Mouse (Mus musculus): ENCODE results near the gene Ehmt1. TPM values are rescaled to one million over a fixed set of nuclear protein-coding genes. Genes with fewer than 3 reads are reported as not detected.
"Not testable (repeated sequence)": the region's sequence is repeated elsewhere in the genome, so short reads cannot be mapped to it uniquely, and the experiment has no call there.

Ehmt1 gene
- total RNA-seq (2021) = 10 to 100 TPM; 51.2 to 57.9 TPM

DNA sequence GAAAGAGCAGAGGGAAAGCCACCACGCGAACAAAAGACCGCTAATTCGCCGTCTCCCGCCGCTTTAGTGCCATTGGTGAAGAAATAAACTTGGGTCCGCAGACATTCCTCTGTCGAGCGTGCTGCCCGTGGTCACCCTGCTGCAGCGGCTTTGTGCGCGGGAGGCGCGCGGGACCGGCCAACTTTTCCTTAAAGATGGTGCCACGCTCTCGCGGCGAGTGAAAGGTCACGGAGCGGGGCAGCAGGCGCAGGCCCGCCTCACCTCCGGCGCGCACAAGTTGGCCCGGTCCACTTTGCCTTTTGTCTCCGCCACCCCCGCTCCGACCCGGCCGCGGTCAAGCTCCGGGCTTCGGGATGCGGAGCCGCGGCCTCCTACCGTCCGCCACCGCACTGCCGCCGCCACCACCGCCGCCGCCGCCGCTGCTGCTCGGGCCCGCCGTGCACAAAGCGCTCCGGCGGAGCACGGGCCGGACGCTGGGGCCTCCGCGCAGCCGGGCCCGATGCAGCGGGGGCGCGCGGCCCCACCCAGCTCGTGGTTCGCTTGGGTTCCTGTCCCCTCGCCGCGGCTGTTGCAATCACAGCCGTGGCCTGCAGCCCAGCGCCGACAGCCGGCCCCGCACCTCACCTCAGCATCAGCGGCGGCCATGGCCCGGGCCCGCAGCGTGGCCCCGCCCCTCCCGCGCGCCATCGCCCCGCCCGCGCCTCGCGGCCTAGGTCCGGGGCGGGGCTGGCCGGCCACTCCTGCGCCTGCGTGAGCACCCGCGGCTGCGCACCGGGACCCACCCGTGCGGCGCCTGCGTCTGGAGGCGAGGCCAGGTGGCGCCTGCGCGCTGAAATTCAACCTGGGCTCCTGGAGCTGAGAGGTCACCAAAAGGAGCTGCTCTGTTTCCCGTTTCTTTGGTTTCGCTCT is at the start of gene Ehmt1:
Ehmt1 (minus strand) TSS at position 685 of the 909 bp plus-strand sequence.
- peak; percentile 95 for DNase-seq
- intact Hi-C loops (cut with DNase I) = loop anchor here (5.0 kb wide), 1 partner anchor 67 kb away; no protein-coding TSS in a partner anchor

DNA sequence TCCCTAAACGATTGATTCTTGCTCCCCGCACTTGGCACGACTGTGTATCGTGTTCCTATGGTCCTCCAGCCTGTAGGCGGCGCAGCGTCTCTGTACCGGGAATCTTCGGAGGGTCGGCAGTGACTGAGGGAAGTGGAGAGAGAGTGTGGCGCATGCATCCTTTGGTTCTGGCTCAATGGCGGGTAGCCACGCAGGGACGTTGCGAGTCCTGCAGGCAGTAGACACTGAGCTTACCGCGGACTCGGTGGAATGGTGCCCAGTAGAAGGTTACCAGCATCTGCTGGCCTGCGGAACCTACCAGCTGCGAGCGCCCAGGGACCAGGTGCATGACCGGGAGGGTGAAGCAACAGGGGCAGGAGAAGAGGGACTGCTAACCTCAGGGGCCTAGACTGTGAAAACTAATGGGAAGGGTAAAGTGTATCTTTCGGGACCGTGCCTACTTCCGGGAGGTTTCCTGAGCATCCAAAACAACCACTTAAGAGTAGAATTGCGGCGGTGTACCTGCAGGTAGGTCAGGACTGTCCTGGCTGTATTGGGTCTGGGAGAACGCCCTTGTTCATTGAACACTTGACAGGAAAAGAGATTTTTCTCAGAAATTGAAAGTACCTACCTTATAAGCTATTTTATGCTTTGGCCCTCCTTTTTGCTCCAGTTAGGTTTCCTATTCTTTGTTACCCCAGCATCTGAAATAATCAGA is 43.0 kb upstream of the Ehmt1 start, which contains the start of gene Dph7:
Dph7 (plus strand) TSS at position 97 of the 697 bp plus-strand sequence.
- intact Hi-C loops (cut with DNase I) = loop anchor here (5.0 kb wide), 1 partner anchor 40 kb away; no protein-coding TSS in a partner anchor

DNA sequence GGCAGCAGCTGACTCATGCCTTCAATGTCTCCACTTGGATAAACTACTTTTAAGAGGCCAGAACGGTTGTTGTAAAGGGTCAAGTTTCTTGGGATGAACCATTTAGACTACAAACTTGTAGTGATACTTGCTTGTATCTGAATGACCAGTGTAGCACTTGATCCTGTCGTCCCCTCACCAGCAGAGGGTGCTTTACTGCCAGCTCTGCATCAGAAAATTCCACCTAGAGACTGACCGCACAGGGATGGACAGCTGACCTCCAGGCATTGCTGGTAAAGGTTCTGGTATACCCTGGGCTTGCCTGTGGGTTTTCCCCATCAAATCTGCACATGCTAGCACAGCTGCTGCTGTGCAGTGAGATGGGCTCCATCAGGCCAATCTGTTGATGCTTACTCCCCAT is 41.5 kb upstream of the Ehmt1 start:
- DNase-seq = peak; percentile 29 to 42
- intact Hi-C loops (cut with DNase I) = loop anchor here (5.0 kb wide), 1 partner anchor 41 kb away; no protein-coding TSS in a partner anchor

More for the DNA sequence above, 43.0 kb upstream of the Ehmt1 start, which contains the start of gene Dph7:
- peak; percentile 84 to 91 for DNase-seq

- intact Hi-C loops (cut with DNase I) = loop anchor here (5.0 kb wide), 1 partner anchor 100 kb away; no protein-coding TSS in a partner anchor
- DNase-seq = no peak
Observed at GRCm38 (mm10) chr2:24952537-24953055, 33.2 kb upstream of the Ehmt1 start.

DNA sequence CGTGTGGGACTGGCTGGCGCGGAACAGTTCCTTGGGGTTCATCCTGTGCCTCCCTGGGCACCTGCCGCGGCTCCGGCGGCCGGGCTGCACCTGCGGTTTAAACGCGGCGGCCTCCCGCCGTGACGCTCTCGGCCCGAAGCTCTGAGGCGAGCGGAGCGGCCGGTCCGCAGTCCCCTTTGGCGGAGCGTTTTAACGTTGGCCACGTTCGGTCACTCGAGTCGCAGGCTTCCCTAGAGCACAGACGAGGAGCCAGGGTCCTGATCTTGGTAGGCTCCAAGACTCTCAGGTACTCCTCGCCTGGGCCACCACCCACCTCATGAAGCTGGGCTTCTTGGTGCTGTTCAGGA is 30.7 kb upstream of the Ehmt1 start:
- no peak for DNase-seq
- intact Hi-C loops (cut with DNase I) = loop anchor here (5.0 kb wide), 1 partner anchor 98 kb away; no protein-coding TSS in a partner anchor

DNA sequence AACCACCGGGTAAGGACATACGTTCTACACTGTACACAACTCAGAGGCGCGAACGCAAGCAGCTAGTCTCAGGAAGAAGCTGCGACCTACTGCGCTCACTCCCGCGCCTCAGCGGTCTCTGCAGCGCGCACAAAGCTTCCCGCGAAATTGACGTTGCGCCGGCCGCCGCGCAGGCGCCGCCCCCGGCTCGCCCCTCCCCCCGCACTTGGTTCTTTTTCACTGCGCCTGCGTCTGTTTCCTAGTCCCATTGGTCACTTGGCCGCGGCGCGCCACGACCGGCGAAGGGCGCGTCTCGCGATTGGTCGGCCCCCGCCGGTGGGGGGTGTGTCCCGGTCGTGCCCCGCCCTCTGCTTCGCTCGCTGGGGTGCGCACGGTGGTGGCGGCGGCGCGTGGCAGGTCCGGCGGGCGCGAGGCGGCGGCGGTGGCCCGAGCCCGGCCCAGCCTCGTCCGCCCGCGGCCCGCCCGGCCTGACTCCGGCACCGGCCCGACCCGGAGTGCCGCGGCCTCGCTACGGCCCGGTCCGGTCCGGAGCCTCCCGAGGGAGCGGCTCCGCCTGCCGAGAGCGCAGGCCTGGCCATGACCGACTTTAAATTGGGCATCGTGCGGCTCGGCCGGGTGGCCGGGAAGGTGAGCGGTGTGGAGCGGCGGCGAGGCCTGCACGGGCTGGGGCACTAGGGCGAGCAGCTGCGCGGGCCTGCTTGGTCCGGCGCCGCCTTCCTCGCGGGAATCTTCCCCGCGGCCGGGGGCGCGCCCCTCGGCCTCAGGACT is 30.2 kb upstream of the Ehmt1 start, which contains the start of gene Zmynd19:
Zmynd19 (plus strand) TSS at position 372 of the 768 bp plus-strand sequence.
- DNase-seq = peak; percentile 98
- intact Hi-C loops (cut with DNase I) = loop anchor here (5.0 kb wide), 1 partner anchor 97 kb away; no protein-coding TSS in a partner anchor

DNA sequence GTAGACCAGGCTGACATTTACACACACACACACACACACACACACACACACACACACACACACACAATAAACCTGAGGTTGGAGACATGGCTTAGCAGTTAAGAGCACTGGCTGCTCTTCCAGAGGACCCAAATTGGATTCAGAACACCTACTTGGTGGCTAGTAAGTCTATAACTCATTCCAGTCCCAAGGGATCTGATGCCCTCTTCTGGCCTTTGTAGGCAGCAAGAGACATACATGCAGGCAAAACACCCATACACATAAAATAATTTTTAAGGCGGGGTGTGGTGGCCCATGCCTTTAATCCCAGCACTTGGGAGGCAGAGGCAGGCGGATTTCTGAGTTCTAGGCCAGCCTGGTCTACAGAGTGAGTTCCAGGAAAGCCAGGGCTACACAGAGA is 24.9 kb upstream of the Ehmt1 start:
- intact Hi-C loops (cut with DNase I) = not testable (repeated sequence)

DNA sequence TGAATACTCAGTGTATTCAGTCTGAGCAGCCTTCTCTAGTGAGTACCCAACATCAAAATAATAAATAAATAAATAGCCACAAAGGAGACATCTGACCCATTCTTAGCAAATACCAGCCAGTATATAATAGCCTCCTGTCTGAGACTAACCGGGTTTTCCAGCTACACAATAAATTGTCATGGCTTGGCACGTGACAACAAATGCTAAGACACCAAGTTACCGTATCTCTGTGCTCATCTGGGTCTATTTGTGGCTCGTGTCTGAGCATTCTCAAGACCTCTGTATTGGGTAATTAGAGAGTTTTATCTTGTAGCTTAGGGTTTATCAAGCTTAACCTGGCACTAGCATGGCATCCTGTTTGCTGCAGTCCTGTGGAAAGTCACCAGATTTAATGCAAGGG is 22.7 kb upstream of the Ehmt1 start:
- DNase-seq = no peak
- intact Hi-C loops (cut with DNase I) = no loop called here

More for the DNA sequence above, 24.9 kb upstream of the Ehmt1 start:
- peak; percentile 19 to 35 for DNase-seq

DNA sequence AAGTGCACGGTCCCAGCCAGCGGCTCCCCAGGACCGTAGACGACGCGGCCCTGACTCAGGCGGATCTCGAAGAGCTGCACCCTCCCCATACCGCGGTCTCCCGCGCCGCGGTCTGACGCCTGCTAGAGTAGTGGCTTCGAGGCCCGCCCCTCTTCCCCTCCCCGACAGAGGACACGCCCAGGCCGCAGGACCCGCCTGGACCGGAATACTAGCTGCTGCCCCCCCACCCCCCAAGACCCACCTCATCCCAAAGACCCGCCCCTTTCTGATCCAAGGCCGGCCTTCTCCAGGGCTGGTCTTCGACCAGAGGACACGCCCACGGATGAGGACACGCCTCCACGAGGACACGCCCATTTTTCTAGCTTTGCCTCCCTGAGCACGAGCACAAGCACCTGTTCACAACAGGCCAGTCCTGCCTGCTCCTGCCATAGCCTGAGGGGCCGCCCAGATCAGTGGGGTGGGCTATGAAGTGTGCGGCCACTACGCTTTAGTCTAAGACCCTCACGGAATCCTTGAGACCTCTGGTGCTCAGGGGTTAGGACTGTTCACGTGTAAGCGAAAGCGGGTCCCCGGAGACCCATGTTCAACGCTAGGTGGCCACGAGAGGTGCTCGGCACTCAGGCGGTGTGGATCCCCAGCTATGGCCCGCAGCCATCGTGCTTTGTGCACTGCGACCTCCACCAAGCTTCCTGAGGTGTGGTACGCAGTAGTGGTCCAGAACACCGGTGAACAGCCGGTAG is 15.8 kb upstream of the Ehmt1 start, which contains the start of gene Arrdc1:
Arrdc1 (minus strand) TSS at position 196 of the 740 bp plus-strand sequence.
- peak; percentile 91 to 94 for DNase-seq
- intact Hi-C loops (cut with DNase I) = no loop called here

GRCm38 (mm10) chr2:24934441-24934963 is 15.1 kb upstream of the Ehmt1 start:
- no peak for DNase-seq
- intact Hi-C loops (cut with DNase I) = no loop called here

DNA sequence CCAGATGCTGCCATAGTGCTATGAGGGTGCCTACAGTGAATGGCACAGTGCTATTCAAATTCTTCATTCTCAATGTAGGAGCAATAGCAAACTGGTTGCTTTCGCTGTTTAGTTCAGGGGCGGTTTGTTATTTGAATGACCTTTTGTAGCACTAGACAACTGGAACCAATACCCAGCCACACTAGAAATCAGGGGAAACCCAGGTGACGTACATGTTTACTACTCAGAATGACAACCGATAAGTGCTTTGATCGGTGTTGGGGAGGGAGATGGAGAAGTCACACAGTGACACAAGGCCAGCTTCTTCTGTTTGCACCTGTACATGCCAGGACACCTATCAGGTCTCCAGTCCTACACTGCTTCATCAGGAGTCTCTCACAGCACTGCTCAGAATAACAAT is 10.2 kb upstream of the Ehmt1 start:
- intact Hi-C loops (cut with DNase I) = no loop called here
- no peak for DNase-seq

GRCm38 (mm10) chr2:24929119-24929518 is 9.7 kb upstream of the Ehmt1 start:
- no peak for DNase-seq
- intact Hi-C loops (cut with DNase I) = no loop called here

- no peak for DNase-seq
- intact Hi-C loops (cut with DNase I) = no loop called here
Observed at GRCm38 (mm10) chr2:24927810-24928479, 8.5 kb upstream of the Ehmt1 start.

GRCm38 (mm10) chr2:24926965-24927358 is 7.5 kb upstream of the Ehmt1 start:
- intact Hi-C loops (cut with DNase I) = no loop called here
- DNase-seq = no peak

GRCm38 (mm10) chr2:24926345-24926964 is 7.0 kb upstream of the Ehmt1 start:
- DNase-seq = no peak
- intact Hi-C loops (cut with DNase I) = no loop called here

DNA sequence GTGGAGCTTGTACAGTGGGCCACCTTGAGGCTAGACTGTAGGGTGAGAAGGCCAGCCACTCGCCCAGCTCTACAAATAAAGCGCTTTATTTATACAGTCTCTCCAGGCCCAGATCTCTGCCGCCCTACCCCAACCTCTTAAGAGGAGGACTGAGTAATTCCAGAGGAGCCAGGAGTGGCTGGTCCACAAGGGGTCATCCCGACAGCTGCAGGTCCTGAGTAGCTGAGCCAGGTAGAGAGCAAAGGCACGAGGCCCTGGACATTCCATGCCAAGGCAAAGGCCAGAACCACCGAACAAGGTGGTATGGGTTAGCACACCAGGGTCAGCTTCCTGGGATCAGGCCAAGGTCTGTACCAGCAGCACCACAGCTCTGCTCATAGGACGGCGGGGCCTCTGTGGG is 5.9 kb upstream of the Ehmt1 start:
- intact Hi-C loops (cut with DNase I) = no loop called here
- DNase-seq = no peak

DNA sequence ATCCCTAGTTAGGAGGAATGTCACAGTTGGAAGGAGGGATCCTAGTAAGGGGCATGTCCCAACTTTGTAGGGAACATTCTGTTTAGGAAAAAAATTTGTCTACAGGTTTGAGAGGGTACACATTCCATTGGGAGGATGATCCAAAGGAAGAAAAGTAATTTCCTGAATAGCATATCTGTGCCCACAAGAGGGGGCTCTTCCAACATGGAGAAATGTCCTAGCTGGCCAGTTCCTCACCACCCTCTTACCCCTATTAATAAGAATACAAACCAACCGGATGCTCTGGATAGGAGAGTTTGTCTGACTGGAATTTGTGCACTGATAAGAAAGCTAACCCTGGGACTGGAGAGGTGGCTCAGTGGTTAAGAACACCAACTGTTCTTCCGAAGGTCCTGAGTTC is 4.1 kb upstream of the Ehmt1 start:
- intact Hi-C loops (cut with DNase I) = no loop called here

GRCm38 (mm10) chr2:24919839-24920175 is 393 bp upstream of the Ehmt1 start:
- no peak for DNase-seq
- intact Hi-C loops (cut with DNase I) = loop anchor here (5.0 kb wide), 1 partner anchor 68 kb away; no protein-coding TSS in a partner anchor

More for the DNA sequence above, 4.1 kb upstream of the Ehmt1 start:
- peak in 1 of 2 experiments; percentile 15 for DNase-seq
